In the genomic region with DNA sequence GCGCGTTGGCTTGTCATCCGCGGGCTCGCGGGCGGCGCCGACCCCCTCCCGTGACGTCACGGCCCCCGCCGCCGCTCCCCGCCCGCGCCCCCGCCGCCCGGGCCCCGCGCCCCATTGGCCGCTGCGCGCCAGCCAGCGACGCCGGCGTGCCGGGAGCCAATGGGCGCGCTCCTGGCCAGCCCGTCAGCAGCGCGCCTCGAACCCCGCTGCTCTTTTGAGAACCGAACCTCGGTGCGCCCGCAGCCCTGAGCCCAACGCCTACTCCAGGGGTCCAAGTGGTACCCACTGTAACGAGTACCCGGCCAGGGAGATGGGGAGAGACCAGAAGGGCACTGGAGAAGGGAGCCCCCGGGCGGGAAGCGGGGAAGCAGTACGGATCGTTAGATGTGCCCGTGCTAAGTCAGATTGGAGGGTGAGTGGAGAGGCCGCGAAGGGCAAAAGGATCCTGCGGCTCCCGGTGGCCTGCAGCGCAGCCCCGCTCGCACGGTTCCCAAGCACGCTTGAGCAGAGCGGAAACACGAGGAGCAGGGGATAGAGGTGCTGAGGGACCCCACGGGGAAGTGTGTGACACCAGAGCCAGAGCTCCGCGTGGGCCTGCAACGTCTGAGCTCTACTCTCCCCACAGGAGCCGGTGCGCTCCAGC, we compare ENCODE assay signal across 9 mouse cellular contexts. TPM values are rescaled to one million over a fixed set of nuclear protein-coding genes. Genes with fewer than 3 reads are reported as not detected.
DNase-seq lines count a peak whose midpoint lies in the region; ATAC-seq and TF ChIP-seq lines count a peak whose summit lies in the region.
"Had no signal": no experiment of that assay in that cellular context is flagged by ENCODE, and none has a peak within 500 bp of the region (broad histone marks: within the 10 kb centered on the region; RNA-seq: fewer than 3 reads in every experiment).

No protein-coding gene starts in this region.

- no peak for TF ChIP-seq CTCF in Patski (IDR thresholded peaks at IDR 0.05)
- no peak for TF ChIP-seq CTCF in intestine, postnatal 0 days (IDR thresholded peaks at IDR 0.05; ENCODE audit: low read depth)

- ATAC-seq in Patski = peak; percentile 7
- peak; percentile 84 for ATAC-seq in embryonic facial prominence, embryonic 14.5 days (ENCODE audit: low read depth)
- ATAC-seq in intestine, postnatal 0 days = no peak
- peak; percentile 73; the same call in 1 of the 2 replicates for ATAC-seq in neural tube, embryonic 15.5 days (ENCODE audit: low FRiP score)

- H3K9ac ChIP-seq in embryonic facial prominence, embryonic 14.5 days (ENCODE audit: low read depth, low read length) = peak overlapping the region; percentile 42; the same call in 1 of the 2 replicates
- no peak overlapping the region for H3K9ac ChIP-seq in intestine, postnatal 0 days (ENCODE audit: low read depth, low read length)
- no peak overlapping the region for H3K9ac ChIP-seq in neural tube, embryonic 15.5 days (replicated peaks)

- in situ Hi-C loops in Patski (cut with MboI; ENCODE audit: low pct_unique_long_range_greater_than_20kb) = no loop called here

- no peaks in the 10 kb centered on the region for H3K36me3 ChIP-seq in heart, embryonic 10.5 days
- H3K36me3 ChIP-seq in embryonic facial prominence, embryonic 14.5 days (ENCODE audit: control insufficient read depth, insufficient read depth, low read length) = no peaks in the 10 kb centered on the region
- no peaks in the 10 kb centered on the region for H3K36me3 ChIP-seq in intestine, postnatal 0 days (ENCODE audit: control insufficient read depth, insufficient read depth)
- no peaks in the 10 kb centered on the region for H3K36me3 ChIP-seq in neural tube, embryonic 15.5 days

- H3K9me3 ChIP-seq in heart, embryonic 10.5 days = no peaks in the 10 kb centered on the region
- H3K9me3 ChIP-seq in embryonic facial prominence, embryonic 14.5 days (ENCODE audit: control insufficient read depth, low read length) = no peaks in the 10 kb centered on the region
- no peaks in the 10 kb centered on the region for H3K9me3 ChIP-seq in intestine, postnatal 0 days (ENCODE audit: control insufficient read depth)
- H3K9me3 ChIP-seq in neural tube, embryonic 15.5 days (replicated peaks) = no peaks in the 10 kb centered on the region

- WGBS in heart, embryonic 10.5 days = under 1% methylated on average over 68 of the region's 68 CpGs
- 2% methylated on average over 36 of the region's 68 CpGs for WGBS in embryonic facial prominence, embryonic 14.5 days
- under 1% methylated on average over 43 of the region's 68 CpGs for WGBS in intestine, postnatal 0 days
- WGBS in neural tube, embryonic 15.5 days = under 1% methylated on average over 57 of the region's 68 CpGs

- no peak for DNase-seq in heart, embryonic 10.5 days (ENCODE audit: low spot score)
- no peak for DNase-seq in heart, postnatal 36 days
- no peak for DNase-seq in Patski (ENCODE audit: low read depth, low spot score)
- no peak for DNase-seq in embryonic facial prominence, embryonic 14.5 days (ENCODE audit: low spot score)
- no peak for DNase-seq in left cerebral cortex, adult 9 months (ENCODE audit: low spot score in 2 of 2)
- DNase-seq in layer of hippocampus, adult 18-20 months (ENCODE audit: low spot score in 2 of 2) = no peak

- CTCF ChIA-PET in Patski (lab: Charles Lee) = no interaction called here

- intact Hi-C loops in heart, postnatal 36 days (cut with DNase I) = loop anchor here (5.0 kb wide), 1 partner anchor 114 kb away; no protein-coding TSS in a partner anchor

- H3K4me3 ChIP-seq in heart, embryonic 10.5 days = peak overlapping the region; percentile 65
- peak overlapping the region; percentile 51 for H3K4me3 ChIP-seq in embryonic facial prominence, embryonic 14.5 days (ENCODE audit: low read depth, low read length)
- peak overlapping the region; percentile 46 for H3K4me3 ChIP-seq in intestine, postnatal 0 days (ENCODE audit: low read depth, low read length)
- H3K4me3 ChIP-seq in neural tube, embryonic 15.5 days (replicated peaks) = peak overlapping the region; percentile 37

- H3K4me1 ChIP-seq in heart, embryonic 10.5 days = peaks cover 26% of the 10 kb centered on the region
- H3K4me1 ChIP-seq in embryonic facial prominence, embryonic 14.5 days (ENCODE audit: control insufficient read depth, insufficient read depth, low read length) = peaks cover 13% of the 10 kb centered on the region; the same call in 1 of the 2 replicates
- peaks cover 5% of the 10 kb centered on the region; the same call in 1 of the 2 replicates for H3K4me1 ChIP-seq in intestine, postnatal 0 days (replicated peaks; ENCODE audit: control insufficient read depth, insufficient read depth, low read length)
- H3K4me1 ChIP-seq in neural tube, embryonic 15.5 days = peaks cover 18% of the 10 kb centered on the region

- POLR2A ChIA-PET in Patski (lab: Charles Lee) = no interaction called here

- H3K4me2 ChIP-seq in embryonic facial prominence, embryonic 14.5 days (ENCODE audit: low read depth, low read length) = peak overlapping the region; percentile 91
- H3K4me2 ChIP-seq in intestine, postnatal 0 days (replicated peaks; ENCODE audit: low read depth) = peak overlapping the region; percentile 82
- peak overlapping the region; percentile 61 for H3K4me2 ChIP-seq in neural tube, embryonic 15.5 days

- H3K27me3 ChIP-seq in heart, embryonic 10.5 days (ENCODE audit: insufficient read depth, poor library complexity, severe bottlenecking) = peaks cover 99% of the 10 kb centered on the region
- peaks cover 73% of the 10 kb centered on the region for H3K27me3 ChIP-seq in Patski
- H3K27me3 ChIP-seq in embryonic facial prominence, embryonic 14.5 days (replicated peaks; ENCODE audit: control insufficient read depth, insufficient read depth, low read length) = peaks cover 97% of the 10 kb centered on the region
- H3K27me3 ChIP-seq in intestine, postnatal 0 days (replicated peaks; ENCODE audit: control insufficient read depth, insufficient read depth, low read length) = peaks cover 95% of the 10 kb centered on the region
- peaks cover 89% of the 10 kb centered on the region for H3K27me3 ChIP-seq in neural tube, embryonic 15.5 days (replicated peaks)

- no peak overlapping the region; the same call in 1 of the 2 replicates for H3K27ac ChIP-seq in heart, embryonic 10.5 days
- H3K27ac ChIP-seq in embryonic facial prominence, embryonic 14.5 days (replicated peaks; ENCODE audit: low read depth, low read length) = no peak overlapping the region
- H3K27ac ChIP-seq in intestine, postnatal 0 days (ENCODE audit: low read depth, low read length) = no peak overlapping the region
- H3K27ac ChIP-seq in neural tube, embryonic 15.5 days (replicated peaks) = no peak overlapping the region

RNA-seq across cellular contexts. Expression of a gene that starts 0.6 kb away (rescaled TPM):
- polyA plus RNA-seq in heart, embryonic 10.5 days (2016; fragmentation: Nextera tagmentation; extraction: Ambion mirVana) = not detected in 2 replicates
- not detected for total RNA-seq in heart, postnatal 36 days (2021)
- polyA plus RNA-seq in Patski (2021) = not detected
- polyA plus RNA-seq in embryonic facial prominence, embryonic 14.5 days (2014; fragmentation: Nextera tagmentation; extraction: Ambion mirVana) = not detected in 2 replicates
- not detected in 2 replicates for polyA plus RNA-seq in intestine, postnatal 0 days (2015; fragmentation: Nextera tagmentation; extraction: Ambion mirVana)
- 1.5 and 1.8 TPM in 2 replicates for polyA plus RNA-seq in neural tube, embryonic 15.5 days (2015; fragmentation: Nextera tagmentation; extraction: Ambion mirVana)
- under 1 TPM in 1 of 2 experiments, not detected in 1; 0.12 TPM for total RNA-seq in layer of hippocampus, adult 18-20 months (2021)
- total RNA-seq: gastrocnemius, postnatal 36 days had no signal
